Mouse (Mus musculus) G1E-ER4 (cell line): Measurements from ENCODE around the gene Coro1c. TPM values are rescaled to one million over a fixed set of nuclear protein-coding genes. Genes with fewer than 3 reads are reported as not detected.

Source experiments
- GATA1 ChIP-seq: IDR thresholded peaks from one replicate; pipeline ENCODE4 v1.8.0; 2012; ENCODE audit warnings: low read length, inconsistent platforms
- polyA plus RNA-seq: library from polyadenylated mRNA; stranded (reverse); fragments of >175 nt; gene quantifications from 2 replicates; pipeline ENCODE4 v1.2.3, GENCODE M21; 2012

Coro1c gene
- polyA plus RNA-seq, 1 experiment, result 72.9 TPM

DNA sequence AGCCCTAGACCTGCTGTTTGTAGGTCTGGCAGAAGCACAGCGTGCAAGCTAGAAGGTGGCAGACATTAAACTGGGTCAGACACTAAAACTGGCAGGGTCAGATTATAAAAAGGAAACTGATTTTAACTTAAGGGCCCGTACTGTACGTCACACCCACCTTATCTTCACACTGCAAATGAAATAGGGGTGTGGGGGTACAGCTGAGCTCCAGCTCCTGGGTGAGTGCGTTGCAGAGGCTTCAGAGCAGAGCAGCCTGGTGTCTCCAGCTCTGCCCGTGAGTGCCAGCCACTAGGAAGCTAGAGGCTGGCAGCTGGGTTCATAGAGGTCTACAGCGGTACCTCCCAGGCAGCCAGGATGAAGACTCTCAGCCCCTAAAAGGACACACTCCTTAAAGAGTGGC is 6.5 kb downstream of the Coro1c start:
- no peak for TF ChIP-seq GATA1

DNA sequence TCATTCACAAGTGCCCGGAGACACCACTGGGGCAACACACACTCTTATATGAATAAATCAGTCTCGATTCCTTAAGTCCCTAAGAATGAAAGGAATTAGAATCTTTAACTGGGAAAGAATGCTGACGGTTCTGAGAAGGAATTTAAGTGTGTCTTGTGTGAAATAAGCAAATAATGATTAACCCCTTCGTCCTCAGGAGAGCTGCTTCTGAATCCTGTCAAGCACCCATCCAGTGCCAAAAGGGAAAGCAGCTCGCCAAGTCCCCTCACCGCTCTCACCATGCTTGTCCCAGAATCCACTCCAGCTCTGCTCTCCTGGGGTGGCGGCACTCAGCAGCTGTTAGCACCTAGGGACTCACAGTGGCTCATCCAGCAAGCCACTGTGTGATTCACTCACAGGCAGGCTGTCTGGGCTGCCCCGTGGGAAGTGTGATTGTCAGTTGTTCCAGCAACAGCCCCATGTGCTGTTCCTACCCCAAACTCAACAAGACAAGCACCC is 7.4 kb downstream of the Coro1c start:
- TF ChIP-seq GATA1, result no peak

DNA sequence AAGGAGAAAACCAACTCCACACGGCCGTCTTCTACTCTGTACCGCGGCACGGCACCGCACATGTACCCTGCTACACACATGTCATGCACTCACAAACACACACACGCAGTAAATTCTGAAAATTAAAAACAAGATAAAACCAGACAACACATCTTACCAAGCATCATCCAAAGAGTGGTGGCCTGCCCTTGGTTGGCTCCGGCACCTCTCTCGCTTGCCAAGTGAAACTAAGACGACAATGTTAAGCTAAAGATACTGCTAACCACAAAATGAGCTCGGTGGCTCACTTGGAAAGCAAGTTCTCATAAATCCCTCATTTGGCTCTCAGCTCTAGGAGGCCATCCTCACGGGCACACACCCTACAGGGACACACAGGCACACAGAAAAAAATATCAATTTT is 9.0 kb downstream of the Coro1c start:
- TF ChIP-seq GATA1, result no peak

DNA sequence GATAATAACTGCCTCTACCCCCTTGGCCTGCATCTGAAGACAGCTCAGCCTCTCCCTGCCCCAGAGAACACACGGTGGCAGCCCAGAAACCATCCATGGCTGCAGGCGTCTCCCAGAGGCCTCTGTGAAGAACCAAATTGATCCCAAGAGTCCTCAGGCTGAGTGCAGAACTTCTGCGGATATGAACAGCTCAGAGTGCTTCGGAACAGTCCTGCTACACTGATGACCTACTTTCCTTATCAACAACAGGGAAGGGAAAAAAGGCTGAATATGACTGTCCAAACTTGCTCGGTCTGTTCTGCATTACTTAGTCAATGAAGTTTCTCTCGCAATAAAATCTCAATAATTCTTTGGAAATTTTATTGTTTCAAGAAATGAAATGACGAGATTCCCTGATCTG is 16.6 kb downstream of the Coro1c start:
- TF ChIP-seq GATA1, result no peak

DNA sequence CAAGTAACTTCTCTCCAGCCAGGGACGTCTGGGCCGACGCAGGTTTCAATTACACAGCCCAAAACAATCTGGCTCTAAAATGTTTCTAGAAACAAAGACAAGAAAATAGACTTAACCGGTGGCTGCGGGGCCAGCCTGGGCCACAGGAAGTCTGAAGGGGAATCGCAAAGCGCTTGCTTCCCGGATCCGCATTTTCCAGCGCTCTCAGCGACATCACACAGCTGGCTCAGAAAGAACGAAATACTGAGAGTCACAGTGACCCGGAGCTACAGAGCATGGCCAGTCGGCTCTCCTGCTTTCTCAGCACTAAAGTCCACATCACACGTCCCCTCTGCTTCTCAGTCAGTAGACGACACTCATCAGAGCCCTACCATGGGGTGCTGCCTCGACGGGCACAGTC is 17.7 kb downstream of the Coro1c start:
- no peak for TF ChIP-seq GATA1

DNA sequence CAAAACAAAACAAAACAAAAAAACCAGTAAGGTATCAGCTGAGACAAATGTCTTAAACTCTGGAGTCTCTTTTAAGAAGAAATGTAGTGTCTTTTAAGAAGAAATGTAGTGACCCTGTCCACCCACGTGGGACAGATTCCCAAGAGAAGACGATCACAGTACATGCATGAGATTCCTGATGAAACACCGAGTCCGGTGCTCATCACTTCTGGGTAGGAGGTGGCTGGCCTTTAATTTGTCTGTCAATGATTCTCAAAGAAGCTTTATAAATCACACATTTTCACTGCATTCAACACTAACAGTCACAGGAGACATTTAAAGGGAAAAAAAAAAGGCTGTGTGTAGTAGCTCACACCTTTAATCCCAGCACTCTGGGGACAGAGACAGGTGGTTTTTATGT is 18.6 kb downstream of the Coro1c start:
- TF ChIP-seq GATA1, result no peak

DNA sequence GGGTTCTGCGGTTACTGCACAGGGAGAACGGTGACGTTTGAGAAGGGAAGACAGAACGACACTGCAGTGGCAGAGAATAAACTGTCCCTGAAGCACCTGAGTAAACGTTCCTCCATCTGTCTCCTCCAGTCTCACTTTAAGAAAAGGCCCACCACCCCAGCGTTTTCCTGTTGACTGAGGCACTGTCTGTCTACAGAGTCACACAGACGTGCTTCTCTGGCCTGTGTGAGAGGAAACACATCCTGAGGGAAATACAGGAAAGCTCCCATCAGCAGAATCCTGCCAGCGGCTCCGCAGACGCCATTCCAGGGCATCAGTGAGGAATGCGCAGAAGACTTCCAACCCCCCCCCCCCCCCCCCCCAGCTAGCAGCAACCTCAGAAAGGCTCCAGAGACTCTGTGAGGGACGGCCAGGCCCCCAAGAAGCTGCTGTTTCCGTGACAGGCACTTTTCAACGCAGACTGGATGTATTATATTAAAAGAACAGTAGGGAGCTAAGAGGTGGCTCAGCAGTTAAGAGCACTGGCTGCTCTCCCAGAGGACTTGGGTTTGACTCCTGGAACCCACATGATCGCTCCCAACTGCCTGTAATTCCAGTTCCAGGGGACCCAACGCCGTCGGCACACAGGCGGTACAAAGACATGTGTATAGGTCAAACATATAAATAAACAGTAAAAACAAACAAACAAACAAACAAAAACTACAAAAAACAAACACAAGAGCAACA is 19.2 kb downstream of the Coro1c start:
- TF ChIP-seq GATA1, result no peak

DNA sequence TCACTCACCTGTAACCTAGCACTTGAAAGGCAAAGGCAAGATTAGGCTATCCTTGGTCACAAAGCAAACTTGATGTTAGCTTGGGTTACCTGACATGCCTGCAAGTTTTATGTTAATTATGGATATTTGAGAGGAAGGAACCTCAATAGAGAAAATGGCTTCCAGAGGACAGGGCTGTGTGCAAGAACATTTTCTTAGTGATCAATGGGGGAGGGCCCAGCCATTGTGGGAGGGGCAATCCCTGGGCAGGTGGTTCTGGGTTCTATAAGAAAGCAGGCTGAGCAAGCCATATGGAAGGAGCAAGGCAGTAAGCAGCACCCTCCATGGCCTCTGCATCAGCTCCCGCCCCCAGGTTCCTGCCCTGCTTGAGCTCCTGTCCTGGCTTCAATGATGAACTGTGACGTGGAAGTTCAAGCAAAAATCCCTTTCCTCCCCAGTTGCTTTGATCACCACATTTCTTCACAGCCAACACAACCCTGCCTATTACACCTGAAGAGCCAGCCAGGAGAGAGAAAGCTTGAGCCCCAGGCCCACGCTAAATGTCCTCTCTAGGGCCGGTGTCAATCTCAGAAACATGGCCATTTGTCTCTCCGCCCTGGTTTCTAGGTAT is 20.3 kb downstream of the Coro1c start:
- no peak for TF ChIP-seq GATA1

DNA sequence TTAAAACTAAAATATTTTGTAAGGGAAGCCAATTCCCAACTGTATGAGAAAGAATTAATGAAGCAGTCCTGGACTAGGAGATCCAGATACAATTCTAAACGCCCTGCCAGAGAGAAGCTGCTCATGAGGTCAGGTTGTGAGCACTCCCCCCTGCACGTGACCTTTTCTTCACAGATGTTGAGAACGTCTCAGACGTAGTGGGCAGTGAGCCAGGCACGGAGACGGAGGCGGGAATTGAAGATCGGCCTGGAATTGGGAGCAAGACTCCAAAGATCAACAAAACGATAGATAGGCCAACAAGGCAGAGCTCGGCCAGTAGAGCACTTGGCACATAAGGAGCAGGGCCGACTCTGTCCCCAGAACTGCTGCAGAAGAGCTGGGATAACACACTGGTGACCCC is 21.4 kb downstream of the Coro1c start:
- no peak for TF ChIP-seq GATA1

DNA sequence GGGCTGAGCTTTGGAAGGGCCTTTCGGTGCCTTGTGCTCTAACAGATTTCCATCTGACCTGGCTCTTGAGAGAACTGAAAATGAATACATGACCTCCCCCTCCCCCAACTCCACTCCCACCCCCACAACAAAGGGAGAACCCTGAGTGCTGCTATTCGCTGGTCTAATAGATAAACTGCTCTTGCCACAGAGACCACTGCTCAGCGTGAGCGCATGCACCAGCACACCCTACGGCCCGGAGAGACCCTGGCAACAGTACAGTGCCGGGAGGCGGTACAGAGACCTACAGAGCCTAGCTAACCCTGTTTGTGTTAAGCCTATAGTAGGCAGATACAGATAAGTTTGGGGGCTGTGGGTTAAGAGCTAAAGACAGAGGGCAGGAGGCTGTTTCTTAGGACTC is 22.9 kb downstream of the Coro1c start:
- no peak for TF ChIP-seq GATA1

DNA sequence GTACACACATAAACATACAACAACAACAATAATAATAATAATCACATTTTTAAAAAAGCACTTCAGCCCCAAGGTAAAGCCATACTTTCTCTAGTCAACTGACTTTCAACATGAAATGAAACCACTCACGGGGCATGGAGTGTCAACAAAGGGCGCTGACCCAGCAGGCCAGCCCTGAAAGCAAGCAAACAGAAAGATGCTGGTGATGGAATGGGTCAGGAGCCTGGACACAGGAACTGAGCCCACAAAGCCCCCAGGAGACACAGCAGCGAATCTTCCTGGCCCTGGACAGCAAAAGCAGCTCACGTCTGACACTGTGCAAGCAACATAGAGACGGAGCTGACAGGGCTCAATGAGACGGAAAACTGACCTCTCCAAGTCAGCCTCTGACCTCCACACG is 23.8 kb downstream of the Coro1c start:
- no peak for TF ChIP-seq GATA1

DNA sequence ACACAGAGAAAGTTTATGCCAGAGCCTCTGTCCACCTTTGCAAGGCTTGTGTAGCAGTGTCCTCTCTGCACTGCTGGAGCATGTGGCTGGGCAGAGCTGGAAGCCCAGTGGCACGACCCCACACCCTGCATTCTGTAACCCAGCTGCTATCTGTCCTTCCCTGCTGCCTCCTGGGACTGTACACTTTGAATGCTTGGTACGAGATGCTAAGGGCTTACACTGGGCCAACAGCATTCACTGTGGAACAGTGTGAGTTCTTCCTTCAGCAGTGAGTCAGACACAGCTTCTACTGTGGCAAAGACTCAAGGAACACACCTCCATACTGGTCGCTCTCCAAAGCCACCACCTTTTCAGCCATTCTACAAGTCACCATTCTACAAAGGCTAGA is 25.2 kb downstream of the Coro1c start:
- no peak for TF ChIP-seq GATA1

DNA sequence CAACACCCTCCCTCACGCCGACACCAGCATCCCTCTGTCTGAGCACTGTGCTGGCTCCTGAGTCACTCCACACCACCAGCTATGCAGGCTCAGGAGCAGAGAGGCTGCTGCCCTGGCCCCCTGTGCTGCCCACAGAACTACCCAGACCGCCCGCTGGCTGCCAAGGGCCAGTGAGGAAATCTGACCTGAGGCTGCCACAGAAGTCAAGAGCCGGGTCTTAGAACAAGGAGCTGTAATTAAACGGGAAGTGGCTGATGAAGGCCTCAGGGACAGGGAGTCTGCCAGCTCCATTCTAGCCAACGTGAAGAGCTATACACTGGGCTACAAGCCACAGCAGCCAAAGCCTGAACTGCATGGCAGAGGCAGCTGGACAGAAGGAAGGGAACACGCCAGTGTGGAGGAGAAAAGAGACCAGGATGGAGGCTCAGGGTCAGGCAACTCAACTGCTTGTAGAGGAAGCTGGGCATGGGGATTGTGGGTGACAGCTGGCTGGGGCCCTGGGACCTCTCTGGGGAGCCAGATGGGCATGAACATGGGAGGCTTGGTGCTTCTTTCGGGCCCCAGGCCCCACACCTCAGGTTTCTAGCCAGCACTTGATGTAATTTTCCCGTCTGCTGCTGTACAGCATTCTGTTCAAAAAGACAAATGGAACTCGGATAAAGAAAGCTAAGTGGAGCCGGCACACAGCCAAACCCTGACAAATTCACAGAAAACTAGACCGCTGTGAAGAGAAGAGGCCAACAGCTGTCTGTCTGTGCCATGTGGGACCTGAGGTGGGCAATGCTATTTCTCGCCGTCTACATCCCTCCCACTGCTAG is 25.8 kb downstream of the Coro1c start:
- no peak for TF ChIP-seq GATA1

DNA sequence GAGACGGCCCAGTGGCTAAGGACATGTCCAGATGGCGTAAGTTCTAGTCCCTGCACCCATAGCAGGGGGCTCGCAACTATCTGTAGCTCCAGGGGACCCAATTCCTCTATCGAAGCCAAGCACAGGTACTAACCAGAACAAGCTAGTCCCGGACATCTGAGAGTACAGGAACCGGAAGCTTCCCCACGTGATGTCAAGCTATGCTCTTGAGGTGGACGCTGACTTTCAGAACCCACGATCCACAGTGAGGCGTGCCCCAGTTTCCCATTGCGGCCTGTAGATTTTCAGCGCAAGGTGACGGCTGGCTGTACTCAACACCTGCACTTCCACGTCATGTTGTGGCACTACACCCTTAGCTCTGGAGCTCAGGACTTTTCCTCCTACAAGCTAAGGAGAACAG is 27.4 kb downstream of the Coro1c start:
- TF ChIP-seq GATA1, result no peak

DNA sequence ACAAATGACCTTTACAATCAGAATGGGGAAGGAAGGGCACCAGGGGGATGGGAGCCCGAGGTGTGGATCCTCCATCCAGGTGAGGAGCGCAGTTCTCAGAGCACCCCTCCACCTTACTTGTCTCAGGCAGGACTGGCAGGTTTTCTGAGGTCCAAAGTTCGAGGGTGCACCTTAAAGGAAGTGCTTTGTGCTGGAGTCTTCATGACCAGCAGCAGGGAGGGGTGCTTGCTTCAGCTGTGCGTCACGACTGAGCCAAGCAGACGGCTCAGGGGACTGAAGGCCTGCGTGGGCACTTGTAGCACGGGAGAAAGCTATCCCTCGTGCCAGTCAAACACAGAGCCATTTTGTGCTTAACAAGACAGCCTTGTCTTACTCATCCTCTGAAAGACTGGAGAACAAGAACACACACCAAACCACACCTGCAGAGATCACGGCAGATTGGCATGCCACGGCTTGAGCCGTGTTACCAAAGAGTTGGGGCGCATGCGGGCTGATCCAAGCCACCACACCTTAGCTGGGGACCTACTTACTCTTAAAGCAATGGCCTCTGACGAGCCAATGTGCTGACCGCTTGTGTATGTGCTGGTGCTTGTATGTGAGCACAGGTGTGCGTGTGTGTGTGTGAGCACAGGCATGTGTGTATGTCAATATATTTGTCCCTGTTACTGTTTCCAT is 29.5 kb downstream of the Coro1c start:
- TF ChIP-seq GATA1, result no peak

DNA sequence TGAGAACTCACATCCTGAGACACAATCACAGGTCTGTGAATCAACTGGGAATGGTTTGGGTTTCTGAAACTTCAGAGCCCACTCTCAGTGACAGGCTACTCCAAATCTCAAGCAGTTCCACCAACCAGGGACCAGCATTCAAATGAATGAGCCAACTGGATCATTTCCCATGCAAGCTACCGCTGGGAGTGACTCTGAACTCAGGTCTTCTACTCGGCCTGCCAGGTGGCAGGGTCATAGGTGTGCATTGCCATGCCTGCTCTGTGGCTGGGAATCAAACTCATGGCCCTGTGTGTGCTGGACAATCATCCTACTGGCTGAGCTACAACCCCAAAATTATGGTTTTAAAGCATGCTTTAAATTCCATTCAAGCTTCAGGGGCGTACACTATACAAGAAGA is 31.0 kb downstream of the Coro1c start:
- TF ChIP-seq GATA1, result no peak
